Mouse (Mus musculus): ENCODE data around the gene Cilp2.
A peak's percentile ranks its signal among the peaks of the same experiment; 100 is the strongest.

The Cilp2 gene

GRCm38 (mm10) chr8:69887289-69888243 is at the start of gene Cilp2:
Gene Cilp2, minus strand, starts transcription at chr8:69887687.
- peak in 1 of 2 experiments; percentile 49 for DNase-seq (ENCODE audit: low spot score in 2 of 2)

DNA sequence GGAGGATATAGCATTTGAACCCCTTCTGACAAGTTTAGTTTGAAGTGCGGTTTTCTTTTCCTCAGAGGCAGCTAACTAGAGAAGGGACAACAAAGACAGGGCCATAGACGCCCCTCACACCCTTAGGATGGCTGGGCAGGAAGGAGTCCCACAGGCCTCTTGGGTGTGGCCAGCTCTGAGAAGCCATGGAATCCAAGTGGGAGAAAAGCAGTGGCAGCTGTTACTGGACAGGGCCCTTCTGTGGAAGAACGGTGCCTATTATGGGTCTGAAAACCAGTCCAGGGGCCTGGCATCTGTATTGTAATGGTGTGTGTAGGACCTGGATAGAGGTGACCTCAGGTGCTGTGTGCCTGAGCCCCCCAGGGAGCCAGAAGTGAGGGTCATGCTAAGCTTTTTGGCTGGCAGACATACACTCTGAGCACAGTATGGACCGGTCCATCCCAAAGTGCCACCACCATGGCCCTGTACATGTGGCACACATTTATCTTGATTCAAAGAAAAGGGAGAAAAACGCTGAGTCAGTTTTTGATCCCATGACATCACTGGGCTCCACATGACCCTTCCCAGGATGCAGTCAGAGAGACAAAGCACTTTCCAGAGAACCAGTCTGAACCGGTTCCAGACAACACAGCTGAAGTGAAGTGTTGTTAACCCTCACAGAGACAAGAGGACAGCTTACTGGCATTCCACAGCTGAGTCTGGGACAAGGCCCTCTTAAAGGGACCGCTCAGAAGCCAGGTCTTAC is 48.7 kb upstream of the Cilp2 start:
- DNase-seq (ENCODE audit: low spot score in 2 of 2) = no peak

GRCm38 (mm10) chr8:69935431-69935830 is 47.9 kb upstream of the Cilp2 start:
- DNase-seq (ENCODE audit: low spot score in 2 of 2) = no peak

- no peak for DNase-seq (ENCODE audit: low spot score in 2 of 2)
These were observed 47.1 kb upstream of the Cilp2 start for GRCm38 (mm10) chr8:69934582-69934981.

GRCm38 (mm10) chr8:69933811-69934210 is 46.3 kb upstream of the Cilp2 start:
- no peak for DNase-seq (ENCODE audit: low spot score in 2 of 2)

DNA sequence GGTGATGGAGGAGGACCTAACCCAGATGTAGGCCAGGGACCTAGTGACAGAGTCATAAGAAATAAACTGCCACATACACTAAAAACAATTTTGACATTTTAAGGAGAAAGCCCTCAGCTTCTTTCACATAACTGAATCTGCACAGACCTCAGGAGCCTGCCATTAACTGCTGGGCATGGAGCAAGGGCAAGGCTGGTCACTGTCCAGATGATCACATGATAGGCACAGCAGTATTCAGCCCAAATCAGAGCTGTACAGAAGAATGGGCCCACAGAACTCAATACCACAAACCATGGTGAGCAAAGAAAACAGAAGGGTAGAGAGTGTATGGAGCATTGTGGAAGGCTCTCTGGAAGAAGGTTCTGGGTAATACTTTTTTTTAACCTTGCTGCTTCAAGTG is 39.4 kb upstream of the Cilp2 start:
- no peak for DNase-seq (ENCODE audit: low spot score in 2 of 2)

DNA sequence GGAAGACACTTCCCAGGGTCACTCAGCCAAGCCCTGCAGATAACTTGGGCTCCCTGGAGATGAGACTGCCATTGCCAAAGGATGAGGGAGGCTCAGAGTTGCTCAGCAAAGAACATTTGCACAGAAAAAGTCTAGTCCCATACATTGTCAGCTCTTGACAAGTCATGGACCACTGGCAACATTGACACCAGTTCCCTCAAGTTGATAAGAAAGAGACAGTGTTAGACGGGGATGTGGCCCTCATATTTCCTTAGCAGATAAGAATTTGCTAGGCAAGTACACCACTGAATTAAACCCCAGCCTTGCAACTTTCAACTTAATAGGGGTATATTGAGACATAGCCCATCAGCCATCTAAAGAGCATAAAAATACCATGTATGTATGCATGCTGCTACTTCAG is 36.5 kb upstream of the Cilp2 start:
- DNase-seq (ENCODE audit: low spot score in 2 of 2) = no peak

DNA sequence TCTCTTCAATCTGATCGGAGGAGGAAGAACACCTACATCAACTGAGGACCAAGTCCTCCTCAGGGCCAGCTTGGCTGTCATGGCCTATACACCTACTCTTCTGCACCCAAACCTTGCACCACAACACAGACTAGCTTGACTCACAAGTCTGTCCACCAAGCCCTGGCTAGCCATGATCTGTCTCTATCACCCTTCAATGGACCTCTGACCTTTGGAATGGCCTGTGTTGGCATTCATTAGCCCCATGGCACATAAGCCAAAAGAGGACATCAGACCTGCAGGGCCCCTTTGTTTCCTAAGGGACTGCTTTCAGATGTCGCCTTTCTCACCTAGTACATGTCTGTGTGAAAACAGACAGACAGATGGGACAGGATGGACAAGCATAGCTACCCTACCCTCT is 33.7 kb upstream of the Cilp2 start:
- DNase-seq (ENCODE audit: low spot score in 2 of 2) = no peak

DNA sequence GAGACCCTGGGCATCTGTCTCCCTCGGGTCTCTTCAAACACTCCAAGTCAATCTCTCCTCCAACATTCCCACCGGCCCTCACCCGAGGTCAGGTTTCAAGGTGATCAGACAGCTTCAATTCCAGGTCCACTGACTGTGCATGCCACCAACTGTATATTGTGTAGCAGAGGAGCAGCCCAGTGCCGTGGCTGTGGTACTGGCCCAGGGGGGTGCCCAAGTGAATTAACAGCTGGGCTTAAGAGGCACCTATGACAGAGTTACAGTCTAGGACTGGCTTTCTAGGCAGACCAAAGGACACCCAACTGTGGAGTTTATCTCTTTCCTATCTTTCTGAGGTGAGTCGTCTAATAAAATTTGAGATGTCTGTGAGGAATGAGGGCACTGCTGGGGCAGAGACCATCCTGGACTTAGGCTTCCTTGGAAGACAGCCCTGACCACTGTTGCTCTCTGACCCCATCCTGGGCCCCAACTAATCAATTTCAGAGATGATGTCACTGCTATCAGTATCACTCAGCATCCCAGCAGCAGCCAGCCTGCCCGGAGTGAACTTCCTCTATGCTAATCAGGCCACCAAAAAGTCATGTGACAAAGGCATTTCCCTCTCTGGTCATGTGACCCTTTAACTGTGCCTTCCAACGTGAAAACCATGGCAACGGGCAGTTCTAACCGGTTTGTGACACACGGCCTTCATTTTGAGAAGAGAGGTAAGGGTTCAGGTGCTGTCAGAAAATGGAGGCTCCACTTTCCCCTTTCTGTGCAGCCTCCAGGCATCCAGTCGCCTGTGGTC is 32.6 kb upstream of the Cilp2 start:
- peak; percentile 64 to 91 for DNase-seq (ENCODE audit: low spot score in 2 of 2)

- DNase-seq (ENCODE audit: low spot score in 2 of 2) = peak; percentile 72 to 81
These were observed 31.5 kb upstream of the Cilp2 start for GRCm38 (mm10) chr8:69919010-69919409.

DNA sequence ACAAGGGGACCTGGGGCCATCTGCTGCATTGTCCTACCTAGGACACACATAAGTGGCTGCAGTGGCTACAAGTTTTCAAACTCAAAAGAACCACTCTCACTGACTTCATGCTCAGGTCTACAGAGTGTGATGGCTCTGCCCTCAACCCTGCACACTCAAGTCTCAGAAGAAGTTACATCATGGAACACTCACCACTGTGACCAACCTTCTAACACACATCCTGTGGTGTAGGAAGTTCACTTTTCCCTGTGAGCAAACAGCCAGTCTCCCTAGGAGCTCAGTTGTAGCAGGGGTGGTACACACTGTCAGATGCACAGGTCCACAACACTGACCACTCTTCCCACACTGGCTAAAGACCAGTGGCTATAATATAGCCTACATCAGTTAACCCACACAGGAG is 31.0 kb upstream of the Cilp2 start:
- DNase-seq (ENCODE audit: low spot score in 2 of 2) = no peak

GRCm38 (mm10) chr8:69915748-69916147 is 28.3 kb upstream of the Cilp2 start:
- no peak for DNase-seq (ENCODE audit: low spot score in 2 of 2)

DNA sequence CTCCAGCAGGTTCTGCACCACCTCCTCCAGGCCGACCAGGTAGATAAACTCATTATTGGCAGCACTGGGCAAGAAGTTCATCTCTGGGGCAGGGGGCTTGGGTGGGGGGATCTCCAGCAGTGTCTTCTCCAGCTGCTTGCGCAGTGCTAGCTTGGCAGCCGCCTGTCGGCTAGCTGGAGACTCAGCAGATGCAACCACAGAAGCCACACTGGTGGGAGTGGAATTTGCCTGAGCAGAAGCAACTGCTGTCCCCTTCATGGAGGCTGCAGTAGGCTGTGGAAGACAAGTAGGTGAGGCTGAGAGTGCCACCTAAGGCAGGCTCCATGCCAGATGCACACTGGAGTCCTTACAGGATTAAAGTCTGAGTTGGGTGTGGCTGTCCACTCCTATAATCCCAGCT is 27.0 kb upstream of the Cilp2 start:
- no peak for DNase-seq (ENCODE audit: low spot score in 2 of 2)

- DNase-seq (ENCODE audit: low spot score in 2 of 2) = no peak
These were observed 25.1 kb upstream of the Cilp2 start for GRCm38 (mm10) chr8:69912478-69913074.

GRCm38 (mm10) chr8:69911917-69912316 is 24.4 kb upstream of the Cilp2 start:
- DNase-seq (ENCODE audit: low spot score in 2 of 2) = no peak

DNA sequence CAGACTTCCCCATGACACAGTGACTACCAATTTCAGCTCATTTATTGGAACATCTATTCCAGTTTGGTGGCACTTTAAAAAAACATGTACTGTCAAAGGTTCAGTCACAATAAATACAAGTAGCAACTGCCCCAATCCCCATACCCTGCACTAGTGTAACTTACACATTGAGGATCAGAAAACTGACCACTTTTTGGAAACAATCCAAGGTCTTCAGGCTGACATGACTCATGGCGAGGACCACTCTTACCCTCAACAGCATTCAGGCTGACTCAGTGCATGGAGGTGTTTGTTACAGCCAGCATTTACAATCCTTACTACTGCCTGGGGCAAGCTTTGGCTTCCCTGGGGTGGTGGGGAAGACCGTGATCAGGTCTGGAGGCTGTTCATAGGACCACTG is 19.6 kb upstream of the Cilp2 start:
- DNase-seq (ENCODE audit: low spot score in 2 of 2) = no peak

GRCm38 (mm10) chr8:69906260-69906659 is 18.8 kb upstream of the Cilp2 start:
- no peak for DNase-seq (ENCODE audit: low spot score in 2 of 2)

DNA sequence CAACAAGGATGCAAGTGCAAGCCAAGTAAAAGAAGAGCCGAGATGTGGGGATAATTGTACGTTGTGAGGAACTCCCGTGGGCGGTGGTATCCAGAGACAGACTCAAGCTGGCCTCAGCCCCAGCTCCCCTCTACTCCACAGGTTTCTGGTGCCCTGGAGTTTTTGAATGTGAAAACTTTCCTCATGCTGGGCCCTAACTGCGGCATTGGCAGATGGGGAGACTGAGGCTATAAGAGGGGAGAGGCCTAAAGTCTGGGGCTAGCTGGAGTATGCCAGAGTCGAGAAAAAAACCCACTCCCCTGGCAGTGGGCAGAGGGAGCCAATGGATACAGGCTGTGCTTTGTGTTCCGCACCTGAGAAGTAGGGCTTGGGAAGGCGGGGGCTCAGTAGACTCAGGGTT is 16.6 kb upstream of the Cilp2 start:
- DNase-seq (ENCODE audit: low spot score in 2 of 2) = no peak

GRCm38 (mm10) chr8:69903063-69903542 is 15.6 kb upstream of the Cilp2 start:
- DNase-seq (ENCODE audit: low spot score in 2 of 2) = peak in 1 of 2 experiments; percentile 98

DNA sequence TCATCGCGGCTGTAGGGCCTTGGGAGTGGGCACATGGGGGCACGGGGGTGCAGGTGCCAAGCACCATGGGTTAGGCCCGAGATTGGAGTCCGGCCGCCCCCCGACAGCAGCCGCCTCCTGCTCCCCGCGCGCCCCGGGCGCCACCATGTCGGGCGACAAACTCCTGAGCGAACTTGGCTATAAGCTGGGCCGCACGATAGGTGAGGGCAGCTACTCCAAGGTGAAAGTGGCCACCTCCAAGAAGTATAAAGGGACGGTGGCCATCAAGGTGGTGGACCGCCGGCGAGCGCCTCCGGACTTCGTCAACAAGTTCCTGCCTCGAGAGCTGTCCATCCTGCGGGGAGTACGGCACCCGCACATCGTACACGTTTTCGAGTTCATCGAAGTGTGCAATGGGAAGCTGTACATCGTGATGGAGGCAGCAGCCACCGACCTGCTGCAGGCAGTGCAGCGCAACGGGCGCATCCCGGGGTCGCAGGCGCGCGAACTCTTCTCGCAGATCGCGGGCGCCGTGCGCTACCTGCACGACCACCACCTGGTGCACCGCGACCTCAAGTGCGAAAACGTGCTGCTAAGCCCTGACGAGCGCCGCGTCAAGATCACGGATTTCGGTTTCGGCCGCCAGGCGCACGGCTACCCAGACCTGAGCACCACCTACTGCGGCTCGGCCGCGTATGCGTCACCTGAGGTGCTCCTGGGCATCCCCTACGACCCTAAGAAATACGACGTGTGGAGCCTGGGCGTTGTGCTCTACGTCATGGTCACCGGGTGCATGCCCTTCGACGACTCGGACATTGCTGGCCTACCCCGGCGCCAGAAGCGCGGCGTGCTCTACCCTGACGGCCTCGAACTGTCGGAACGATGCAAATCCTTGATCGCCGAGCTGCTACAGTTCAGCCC is 14.9 kb upstream of the Cilp2 start, which contains the start of the genes Tssk6, Ndufa13 and Yjefn3:
Tssk6 (plus strand) TSS at position 22 of the 900 bp plus-strand sequence.
Ndufa13 (minus strand) TSS at position 396 of the 900 bp plus-strand sequence.
Yjefn3 (minus strand) TSS at position 550 of the 900 bp plus-strand sequence.
- DNase-seq (ENCODE audit: low spot score in 2 of 2) = peak; percentile 70 to 88
